Mouse (Mus musculus): ENCODE results near the gene Arhgef6.

GRCm38 (mm10) chrX:57335313-57335712 lies 3.2 kb downstream of the Arhgef6 start:
- TF ChIP-seq CTCF (IDR thresholded peaks at IDR 0.05; ENCODE audit: low read depth), result no peak
- no peak for TF ChIP-seq EP300 (optimal IDR thresholded peaks at IDR 0.05)
